Mouse (Mus musculus): ENCODE data around the gene Cpeb2. TPM values are rescaled to one million over a fixed set of nuclear protein-coding genes. Genes with fewer than 3 reads are reported as not detected.
A peak's percentile ranks its signal among the peaks of the same experiment; 100 is the strongest.

The Cpeb2 gene
- 8.8 and 12.4 TPM in 2 replicates for polyA plus RNA-seq (2012; rRNA removed)

DNA sequence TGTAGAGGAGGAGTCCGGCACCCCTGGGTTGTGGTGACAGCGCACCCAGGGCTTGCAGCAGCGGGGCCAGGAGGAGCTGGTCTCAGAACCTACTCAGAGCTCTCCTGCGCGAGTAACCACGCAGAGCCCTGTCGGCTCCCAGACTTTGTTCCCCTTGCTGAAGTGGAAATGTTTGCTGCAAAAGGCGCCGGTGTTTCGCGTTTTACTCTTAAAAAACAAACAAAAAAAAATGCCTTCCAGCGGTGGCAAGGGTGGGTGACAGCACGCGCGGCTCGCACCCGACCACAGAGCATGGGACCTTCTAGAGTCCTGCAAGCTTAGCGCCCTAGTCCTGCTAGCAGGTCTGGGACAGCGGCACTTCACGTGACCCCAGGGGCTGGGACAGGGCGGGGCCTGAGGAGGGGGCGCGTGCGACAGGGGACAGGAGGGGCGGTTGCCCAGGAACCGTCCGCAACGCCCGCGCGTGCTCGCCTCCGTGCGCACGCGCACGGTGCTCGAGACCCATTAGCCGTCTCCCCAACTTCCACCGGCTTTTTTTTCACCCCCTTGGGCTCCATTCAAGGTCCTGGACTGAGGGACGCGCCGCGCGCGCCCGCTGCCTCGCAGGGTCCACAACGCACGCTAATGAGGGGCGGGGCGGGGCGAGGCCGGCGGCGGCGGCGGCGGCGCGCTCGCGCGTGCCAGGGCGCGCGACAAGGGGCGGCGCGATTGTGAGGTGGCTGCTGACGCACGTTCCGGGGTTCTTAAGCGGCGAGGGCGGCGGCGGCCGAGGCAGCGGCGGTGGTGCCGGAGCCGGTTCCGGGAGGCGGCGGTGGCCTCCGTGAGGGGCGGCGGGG is at the start of gene Cpeb2:
Cpeb2 (plus strand) TSS at position 691 of the 836 bp plus-strand sequence.
- DNase-seq (ENCODE audit: low read depth), result peak; percentile 38

DNA sequence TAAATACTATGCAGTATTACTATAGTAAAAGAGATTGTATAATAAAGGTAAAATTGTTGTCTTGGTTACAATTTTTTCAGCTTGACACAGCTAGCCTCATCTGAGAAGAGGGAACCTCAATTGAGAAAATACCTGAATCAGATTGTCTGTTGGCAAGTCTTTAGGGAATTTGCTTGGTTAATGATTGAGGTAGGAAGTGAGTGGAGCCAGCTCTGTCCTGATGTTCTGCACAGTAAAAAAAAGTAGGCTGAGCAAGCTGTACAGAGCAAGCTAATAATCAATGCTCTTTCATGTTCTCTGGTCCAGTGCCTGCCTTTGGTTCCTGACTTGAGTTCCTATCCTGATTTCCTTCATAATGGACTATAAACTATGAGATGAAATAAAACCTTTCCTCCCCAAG is 49.4 kb upstream of the Cpeb2 start:
- no peak for DNase-seq (ENCODE audit: low read depth)

DNA sequence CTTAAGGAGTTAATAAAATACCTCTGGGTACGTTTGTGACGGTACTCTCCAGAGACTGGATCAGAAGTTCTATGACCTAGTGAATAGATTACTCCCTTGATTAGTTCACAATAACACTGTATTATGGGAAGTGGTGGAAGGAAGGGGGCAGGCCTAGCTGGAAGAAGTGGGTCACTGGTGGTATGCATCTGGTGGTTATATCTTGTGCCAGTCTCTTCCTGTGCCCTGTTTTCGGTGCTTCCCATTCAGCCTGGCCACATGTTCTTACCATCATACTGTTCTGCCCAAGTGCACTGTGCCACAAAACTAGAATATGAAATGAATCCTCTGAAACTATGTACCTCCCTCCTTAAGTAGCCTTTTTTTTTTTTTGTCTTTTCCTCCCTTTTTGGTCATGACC is 48.1 kb upstream of the Cpeb2 start:
- no peak for DNase-seq (ENCODE audit: low read depth)

DNA sequence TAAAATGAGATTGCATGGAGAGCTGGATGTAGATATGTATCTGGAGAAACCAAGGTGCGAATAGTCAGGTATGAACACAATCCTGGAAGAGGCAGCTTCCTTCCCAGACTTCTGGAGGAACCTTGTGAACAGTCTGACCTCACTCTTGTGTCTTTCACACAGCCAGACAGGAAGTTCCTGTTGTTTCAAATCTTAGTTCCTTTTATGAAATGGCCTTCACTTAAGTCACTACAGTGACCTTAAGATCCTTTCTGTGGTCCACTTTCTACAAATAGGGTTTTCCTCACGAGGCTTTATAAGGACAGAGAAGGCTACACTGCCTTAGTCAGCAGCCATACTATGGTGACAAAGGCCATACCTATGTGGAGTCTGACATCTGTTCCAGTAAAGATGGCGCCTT is 47.5 kb upstream of the Cpeb2 start:
- DNase-seq (ENCODE audit: low read depth), result no peak

DNA sequence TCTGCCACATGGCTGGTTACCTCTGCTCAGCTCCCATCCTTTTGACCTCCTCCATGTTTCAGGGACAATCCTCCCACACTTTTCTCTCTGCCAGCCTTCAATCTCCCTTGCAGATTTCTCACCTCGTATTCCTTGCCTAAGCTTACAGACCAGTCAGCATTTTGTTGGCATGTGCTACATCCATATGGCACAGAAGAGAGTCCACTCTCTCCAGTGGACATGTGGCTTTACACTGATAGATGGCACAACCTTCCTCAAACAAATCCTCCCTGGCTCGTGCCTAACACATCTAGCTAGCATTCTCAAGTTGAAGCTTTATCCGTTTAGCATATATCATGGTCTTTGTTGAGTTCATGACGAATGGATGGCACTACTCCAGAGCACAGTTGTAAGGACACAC is 32.3 kb upstream of the Cpeb2 start:
- no peak for DNase-seq (ENCODE audit: low read depth)

DNA sequence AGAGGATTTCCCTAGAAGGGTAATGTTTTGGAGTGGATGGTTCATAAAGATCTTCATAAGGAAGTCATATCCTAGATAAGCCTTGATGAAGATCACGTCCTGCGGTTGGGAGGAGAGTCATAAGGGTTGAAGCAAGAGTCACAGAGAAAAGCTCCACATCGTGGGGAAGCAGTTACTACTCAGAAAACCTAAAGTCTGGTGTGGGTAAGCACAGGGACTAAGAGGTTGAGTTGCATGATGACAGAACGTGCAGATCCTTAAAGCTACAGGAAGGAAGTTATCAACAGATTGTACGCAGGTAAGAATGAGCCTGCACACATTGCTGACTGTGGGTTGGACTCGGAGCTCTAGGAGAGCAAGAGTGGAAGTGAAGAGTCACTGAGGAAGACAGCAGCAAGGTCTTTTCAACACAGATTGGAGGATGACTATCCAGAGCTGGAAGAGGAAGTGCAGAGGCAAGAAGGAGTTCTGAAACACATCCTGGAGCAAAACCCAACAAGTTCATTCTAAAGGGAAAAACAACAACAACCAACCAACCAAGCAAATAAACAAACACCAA is 26.4 kb upstream of the Cpeb2 start:
- no peak for DNase-seq (ENCODE audit: low read depth)

DNA sequence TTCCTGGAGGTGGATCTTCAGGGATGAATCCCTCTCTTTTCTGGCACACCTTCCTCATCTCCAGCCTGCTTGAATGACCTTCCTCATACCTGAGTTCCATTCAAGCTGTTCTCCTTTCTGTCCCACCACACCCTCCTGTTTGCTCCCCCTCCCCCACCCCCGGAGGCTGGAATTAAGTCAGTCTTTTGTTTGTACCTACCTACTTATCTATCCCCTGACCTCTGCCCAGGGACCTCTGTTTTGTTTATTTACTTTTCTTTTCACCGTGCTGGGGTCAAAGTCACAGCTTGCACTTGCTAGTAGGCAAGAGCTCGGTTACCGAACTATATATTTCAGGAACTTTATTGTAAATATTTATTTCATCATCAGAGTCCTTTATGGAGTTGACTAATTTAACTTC is 15.5 kb upstream of the Cpeb2 start:
- DNase-seq (ENCODE audit: low read depth), result no peak

DNA sequence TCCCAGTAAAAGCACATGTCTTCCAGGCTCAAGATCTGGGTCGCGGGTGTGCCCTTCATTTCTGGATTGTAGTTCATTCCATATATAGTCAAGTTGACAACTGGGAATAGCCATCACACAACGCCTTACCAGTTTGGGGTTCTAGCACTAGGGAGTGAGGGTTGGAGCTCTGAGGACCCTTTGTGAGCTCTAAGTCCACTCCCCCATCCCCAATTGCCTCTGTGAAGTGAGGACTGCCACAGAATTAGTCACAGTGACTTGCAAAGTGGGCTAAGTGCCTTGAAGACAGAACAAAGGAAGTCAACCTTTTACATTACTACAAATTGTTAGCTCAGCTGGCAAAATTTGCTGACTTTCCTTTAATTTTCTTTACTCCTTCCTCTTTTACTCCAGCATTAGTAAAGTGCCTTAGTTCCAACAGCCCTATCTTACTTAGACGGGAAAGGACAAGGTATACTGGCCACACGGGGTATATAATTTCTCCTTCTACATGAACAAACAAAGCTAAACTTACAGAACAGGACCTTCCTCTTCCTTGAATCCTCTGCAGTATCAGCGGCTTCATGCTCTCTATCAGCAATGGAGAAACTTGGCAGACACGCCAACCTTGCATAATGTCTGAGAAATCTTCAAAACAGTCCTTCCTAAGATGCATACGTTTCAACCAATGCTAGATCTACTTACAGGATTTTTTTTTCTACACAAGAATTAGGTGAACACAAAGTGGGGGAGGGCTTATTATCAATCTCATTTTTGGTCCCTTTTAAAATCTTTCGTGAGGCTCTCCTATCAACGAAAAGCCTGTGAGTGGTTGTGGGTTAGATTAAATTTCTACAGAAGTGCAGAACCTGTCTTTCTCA is 14.8 kb upstream of the Cpeb2 start:
- no peak for DNase-seq (ENCODE audit: low read depth)

DNA sequence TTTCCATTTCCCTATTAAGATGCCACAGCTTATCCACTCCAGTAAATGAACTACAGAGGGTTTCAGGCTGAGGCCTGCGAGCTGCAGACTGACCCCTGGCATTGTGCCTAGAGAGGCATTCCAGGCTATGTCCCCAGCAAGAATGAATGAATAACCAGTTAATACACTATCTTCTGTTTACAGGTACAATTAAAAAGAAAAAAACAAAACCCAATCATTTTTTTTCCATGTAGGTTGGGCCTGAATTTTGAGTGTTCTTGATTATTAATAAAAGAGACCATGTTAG is 14.2 kb upstream of the Cpeb2 start:
- no peak for DNase-seq (ENCODE audit: low read depth)

DNA sequence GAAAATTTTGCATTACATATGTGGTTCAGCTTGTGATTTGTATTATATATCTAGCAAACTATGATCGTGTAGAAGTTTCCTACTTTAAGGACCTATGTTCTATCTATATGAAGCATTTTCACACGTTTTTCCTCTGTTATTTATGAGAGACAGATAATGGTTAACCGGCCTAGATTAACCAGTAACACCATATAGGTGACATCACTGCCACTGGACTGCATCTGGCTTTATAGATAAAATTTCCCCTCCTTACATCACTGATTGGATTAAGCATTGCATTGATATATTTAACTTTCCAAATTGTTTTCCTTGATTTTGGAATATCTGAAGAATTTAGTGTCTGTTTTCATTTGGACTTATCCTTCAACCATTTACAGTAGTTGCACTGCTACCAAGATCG is 9.6 kb upstream of the Cpeb2 start:
- DNase-seq (ENCODE audit: low read depth), result no peak

DNA sequence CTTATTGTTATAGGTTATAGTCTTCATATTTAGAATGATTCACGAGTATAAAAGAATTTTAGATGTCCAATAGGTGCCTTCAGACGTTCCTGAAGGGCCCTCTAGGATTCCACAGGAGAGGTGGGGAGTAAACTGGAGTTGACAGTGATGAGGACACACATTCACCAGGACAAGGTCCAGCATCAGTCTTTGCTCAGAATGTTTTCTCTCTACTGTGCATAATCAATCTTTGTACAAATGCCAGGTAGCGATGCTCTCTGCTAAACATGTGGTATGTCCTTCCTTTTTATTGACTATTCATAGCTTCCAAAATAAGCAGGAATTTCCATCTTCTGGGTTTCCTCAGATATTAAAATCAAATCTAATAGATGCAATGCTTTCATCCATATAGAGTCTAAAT is 8.7 kb upstream of the Cpeb2 start:
- no peak for DNase-seq (ENCODE audit: low read depth)

DNA sequence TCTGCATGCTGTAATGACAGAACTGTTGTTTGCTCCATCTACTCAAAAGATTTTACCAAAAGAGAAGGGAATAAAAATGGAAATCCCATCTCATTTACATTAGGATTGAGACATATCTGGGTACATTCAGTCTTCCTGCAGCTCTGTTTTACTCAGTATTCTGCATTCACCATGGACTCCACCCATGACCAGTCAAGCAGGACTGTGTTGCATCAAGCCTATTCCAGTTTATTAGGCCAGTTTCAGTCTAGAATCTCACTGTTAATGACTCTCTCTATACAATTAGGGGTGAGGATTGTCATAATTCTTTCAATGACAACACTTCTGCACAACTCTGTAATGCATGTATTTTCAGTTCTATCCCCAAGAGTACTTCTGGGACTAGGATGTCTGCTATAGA is 6.8 kb upstream of the Cpeb2 start:
- no peak for DNase-seq (ENCODE audit: low read depth)

DNA sequence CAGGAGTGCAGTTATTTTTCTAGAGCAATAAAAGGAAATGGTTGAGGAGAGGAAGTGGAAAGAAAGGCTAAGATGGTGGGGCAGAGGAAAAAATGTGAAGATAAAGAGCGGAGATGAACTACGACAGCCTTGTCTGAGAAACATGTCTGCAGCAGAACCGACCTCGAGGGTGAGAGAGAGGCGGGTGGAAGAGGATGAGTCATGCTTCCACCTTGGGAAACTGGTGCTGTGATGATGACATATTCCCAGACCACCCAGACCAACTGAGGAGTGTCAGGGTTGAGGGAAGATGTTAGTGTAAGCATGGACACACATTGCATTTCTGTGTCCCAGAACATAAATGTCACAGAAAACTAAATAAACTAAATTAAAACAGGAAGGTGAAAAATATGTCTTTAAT is 5.4 kb upstream of the Cpeb2 start:
- DNase-seq (ENCODE audit: low read depth), result no peak

DNA sequence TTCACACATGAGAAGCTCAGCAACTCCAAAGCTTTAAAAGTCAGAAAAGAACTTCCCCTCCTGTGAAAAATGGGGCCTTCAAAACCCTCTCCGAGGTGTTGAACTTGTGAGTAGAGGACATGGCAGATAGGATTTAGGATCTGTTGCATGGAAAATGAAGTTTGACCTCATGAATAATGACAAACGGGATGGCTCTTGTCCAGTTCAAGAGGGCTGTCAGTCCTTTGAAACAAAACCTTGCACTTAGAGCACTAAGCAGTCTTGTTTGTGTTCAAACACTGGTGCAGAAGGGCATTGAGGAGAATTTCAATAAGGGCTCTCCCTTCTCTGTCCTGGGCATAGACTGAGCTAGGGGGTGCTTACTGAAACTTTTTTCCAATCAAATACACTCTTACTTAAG is 1.9 kb upstream of the Cpeb2 start:
- no peak for DNase-seq (ENCODE audit: low read depth)

DNA sequence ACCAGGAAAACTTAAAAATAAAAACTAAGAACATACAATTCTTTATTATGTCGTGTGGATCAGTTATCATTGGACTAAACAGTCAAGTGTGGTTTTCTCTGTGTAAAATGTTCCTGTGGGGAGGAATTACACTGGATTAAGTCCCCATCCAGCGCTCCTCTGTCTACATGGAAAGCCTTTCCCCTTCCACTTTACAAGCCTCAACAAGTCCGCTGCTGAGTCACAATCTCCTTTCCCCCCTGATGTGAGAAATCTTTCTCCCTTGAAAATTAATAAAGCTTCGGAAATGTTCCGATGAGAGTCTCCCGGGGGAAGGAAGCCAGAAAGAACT is 856 bp upstream of the Cpeb2 start:
- DNase-seq (ENCODE audit: low read depth), result peak; percentile 33

DNA sequence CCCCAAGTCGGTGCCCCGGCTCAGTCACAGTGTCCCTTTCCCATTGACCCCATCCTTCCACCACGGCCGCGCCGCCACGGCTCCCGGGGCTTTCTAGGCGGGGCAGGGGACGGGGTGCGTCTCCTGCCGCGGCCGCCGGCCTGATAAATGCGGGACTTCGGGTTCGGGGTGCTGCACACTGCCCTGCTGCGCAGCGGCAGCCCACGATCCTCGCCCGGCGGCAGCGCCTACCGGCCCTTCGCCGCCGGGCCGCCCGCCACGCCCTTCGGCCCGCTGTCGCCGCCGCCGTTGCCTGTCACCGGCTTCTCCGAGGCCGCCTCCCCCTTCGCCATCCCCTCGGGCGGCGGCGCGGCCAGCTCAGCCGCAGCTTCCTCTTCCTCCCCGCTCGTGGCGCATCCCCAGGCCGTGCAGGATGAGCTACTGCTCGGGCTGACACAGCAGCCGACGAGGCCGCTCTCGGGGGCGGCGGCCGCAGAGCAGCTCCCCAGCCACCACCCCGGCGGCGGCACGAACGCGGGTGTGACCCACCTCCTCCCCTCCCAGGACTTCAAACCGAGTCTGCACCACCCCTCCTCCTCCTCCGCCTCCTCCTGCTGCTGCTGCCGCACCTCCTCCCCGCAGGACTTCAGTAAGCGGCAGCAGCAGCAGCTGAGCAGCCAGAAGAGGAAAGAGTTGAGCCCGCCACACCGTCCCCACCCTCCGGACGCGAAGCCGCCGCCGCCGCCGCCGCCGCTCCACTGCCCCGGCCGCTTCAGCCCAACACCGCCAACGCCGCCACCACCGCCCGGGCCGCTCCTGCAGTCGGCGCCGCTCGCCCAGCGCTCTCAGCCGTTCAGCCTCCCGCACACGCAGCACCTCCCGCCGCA is 579 bp downstream of the Cpeb2 start:
- DNase-seq (ENCODE audit: low read depth), result no peak

DNA sequence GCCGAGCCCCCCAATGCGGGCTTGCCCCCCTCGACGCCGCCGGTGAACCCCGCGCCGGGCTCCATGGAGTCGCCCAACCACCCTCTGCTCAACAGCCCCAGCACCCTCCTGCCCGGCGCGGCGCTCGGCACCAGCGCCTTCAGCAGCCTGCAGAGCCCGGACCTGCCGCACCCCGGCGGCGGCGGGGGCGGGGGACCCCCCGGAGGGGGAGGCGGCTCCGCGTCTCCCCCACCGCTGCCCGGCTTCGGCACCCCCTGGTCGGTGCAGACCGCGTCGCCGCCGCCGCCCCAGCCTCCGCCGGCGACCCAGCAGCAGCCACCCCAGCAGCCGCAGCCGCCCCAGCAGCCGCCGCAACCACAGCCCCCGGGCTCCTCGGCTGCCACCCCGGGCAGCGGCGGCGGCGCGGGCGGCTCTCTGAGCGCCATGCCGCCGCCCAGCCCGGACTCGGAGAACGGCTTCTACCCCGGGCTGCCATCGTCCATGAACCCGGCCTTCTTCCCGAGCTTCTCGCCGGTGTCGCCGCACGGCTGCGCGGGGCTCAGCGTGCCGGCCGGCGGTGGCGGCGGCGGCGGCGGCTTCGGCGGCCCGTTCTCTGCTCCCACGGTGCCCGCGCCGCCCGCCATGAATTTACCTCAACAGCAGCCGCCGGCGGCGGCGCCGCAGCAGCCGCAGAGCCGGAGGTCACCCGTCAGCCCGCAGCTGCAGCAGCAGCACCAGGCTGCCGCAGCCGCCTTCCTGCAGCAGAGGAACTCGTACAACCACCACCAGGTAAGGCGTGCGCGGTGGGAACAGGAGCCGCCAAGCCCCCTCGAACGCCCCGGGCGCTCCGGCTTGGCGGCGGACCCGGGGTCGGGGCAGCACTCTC is 1.6 kb downstream of the Cpeb2 start:
- no peak for DNase-seq (ENCODE audit: low read depth)

DNA sequence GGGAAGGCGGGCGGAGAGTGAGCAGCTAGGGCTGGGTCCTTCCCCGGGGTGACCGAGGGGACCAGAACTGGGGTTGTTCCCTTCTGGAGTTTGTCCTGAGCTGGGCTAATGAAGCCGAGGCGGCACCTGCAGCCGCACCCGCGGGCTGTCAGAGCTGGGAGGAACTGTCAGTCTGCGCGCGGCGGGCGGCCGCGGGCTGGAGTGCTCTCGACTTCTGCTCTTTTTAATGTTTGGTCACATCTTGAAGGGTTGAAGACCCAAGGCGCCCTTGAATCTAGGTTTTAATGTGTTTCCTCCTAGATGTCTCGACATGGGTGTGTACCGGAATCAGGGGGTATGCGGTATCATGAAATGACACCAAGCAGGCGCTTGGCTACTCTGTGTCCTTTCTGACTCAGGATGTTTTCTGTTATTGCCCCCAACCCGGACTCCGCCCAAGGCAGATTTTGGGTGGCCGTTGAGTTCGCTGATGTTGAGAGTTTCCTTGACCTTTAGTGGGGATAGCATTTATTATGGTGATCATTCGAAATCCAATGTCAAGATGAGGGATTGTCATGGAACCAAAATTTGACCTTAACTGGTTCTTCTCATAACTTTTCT is 2.3 kb downstream of the Cpeb2 start:
- no peak for DNase-seq (ENCODE audit: low read depth)

DNA sequence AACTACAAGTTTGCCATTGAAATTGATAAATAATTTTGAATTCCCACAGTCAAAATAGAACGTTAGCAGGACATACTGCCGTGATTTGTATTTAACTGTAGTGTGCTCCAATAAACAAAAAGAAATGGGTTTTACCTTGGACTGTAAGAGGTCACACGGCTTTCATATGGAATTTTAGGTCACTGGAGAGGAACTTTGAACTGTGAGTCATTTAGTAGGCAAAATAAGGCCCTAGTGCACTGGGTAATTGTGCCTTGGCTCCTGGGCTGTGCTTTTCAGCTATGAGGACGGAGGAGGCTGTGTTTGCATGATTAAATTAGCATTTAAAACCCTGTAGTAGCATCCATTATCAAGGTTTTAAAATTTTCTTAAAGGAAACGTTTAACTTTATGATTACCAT is 3.0 kb downstream of the Cpeb2 start:
- no peak for DNase-seq (ENCODE audit: low read depth)

DNA sequence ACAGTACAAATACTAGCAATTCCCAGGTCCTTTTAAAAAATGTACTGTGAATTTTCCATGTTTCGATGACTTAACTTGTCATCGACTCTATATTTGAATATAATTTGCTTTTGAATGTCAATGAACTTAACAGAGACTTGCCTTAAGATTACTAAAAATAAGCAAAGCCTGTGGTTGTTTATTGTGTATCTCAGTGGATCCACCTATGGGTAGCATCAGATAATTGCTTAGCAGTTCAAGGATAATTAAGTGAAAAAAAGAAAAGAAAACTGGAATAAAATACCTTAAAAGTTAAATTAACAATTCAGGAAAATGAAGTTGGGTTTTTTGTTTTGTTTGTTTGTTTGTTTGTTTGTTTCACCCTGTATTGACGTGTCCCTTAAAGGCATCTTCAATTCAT is 3.5 kb downstream of the Cpeb2 start:
- no peak for DNase-seq (ENCODE audit: low read depth)

DNA sequence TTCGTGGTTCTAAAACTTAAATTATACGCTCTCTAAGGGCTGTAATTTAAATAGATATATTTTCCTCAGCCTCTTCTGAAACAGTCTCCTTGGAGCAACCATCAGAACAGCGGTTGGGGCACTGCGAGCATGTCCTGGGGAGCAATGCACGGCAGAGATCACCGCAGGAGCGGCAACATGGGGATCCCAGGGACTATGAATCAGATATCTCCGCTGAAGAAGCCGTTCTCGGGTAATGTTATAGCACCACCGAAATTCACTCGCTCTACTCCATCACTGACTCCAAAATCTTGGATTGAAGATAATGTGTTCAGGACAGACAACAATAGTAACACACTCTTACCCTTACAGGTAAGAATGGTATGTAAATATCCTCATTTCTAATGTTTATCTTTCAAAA is 4.3 kb downstream of the Cpeb2 start:
- no peak for DNase-seq (ENCODE audit: low read depth)
